Mouse (Mus musculus) B cell, adult (primary cell): ENCODE data around the gene Nfyb. TPM values are rescaled to one million over a fixed set of nuclear protein-coding genes. Genes with fewer than 3 reads are reported as not detected.

Experiments
- total RNA-seq: library from RNA; stranded (reverse); gene quantifications from 4 replicates; pipeline ENCODE4 v1.2.4, GENCODE M21; 2023; ENCODE audit not compliant: inconsistent age

Gene Nfyb
- 28.8 to 39.8 TPM (median 38.0 TPM) in 4 replicates for total RNA-seq

GRCm38 (mm10) chr10:82763840-82764631, at the start of gene Nfyb:
Gene Nfyb, minus strand, starts transcription at chr10:82764144.

Other genes with a start within 250 kb of the Nfyb start
- 14.8 to 21.3 TPM (median 17.3 TPM) in 4 replicates for gene 1190007I07Rik, start 140.9 kb downstream of the Nfyb start, total RNA-seq
- gene Tdg, start 134.3 kb downstream of the Nfyb start, total RNA-seq, result 89.2 to 102 TPM (median 90.4 TPM) in 4 replicates
- gene Glt8d2, start 73.5 kb downstream of the Nfyb start, total RNA-seq, result not detected in 4 replicates
- 24.6 to 29.8 TPM (median 27.3 TPM) in 4 replicates for gene Hcfc2, start 68.0 kb downstream of the Nfyb start, total RNA-seq
- gene Txnrd1, start 69.8 kb upstream of the Nfyb start, total RNA-seq, result 34.8 to 38.8 TPM (median 38.0 TPM) in 4 replicates
- gene Eid3, start 102.5 kb upstream of the Nfyb start, total RNA-seq, result 3.5 to 4.9 TPM (median 4.3 TPM) in 4 replicates
- gene Chst11, start 221.4 kb upstream of the Nfyb start, total RNA-seq, result 12.1 to 18.2 TPM (median 16.9 TPM) in 4 replicates